Comparison of ENCODE assay signal across 9 mouse cellular contexts in genomic region chr12:106227563-106227840, GRCm38 (mm10).
A peak's percentile ranks its signal among the peaks of the same experiment; 100 is the strongest.
DNase-seq lines count a peak whose midpoint lies in the region; ATAC-seq and TF ChIP-seq lines count a peak whose summit lies in the region.
"Had no signal": no experiment of that assay in that cellular context is flagged by ENCODE, and none has a peak within 500 bp of the region (broad histone marks: within the 10 kb centered on the region; RNA-seq: fewer than 3 reads in every experiment).

No protein-coding gene starts in this region.

- no peaks in the 10 kb centered on the region for H3K27me3 ChIP-seq in intestine, embryonic 15.5 days (replicated peaks)
- no peaks in the 10 kb centered on the region for H3K27me3 ChIP-seq in intestine, postnatal 0 days (replicated peaks; ENCODE audit: control insufficient read depth, insufficient read depth, low read length)
- peaks cover 27% of the 10 kb centered on the region for H3K27me3 ChIP-seq in embryonic facial prominence, embryonic 13.5 days
- 0 out of 2 replicates have a peak, but pooled peaks cover 2% of the 10 kb centered on the region for H3K27me3 ChIP-seq in hindbrain, embryonic 12.5 days
- no peaks in the 10 kb centered on the region for H3K27me3 ChIP-seq in midbrain, embryonic 16.5 days (ENCODE audit: control insufficient read depth, insufficient read depth, low read depth, low read length)

- WGBS in intestine, embryonic 15.5 days, result 28% methylated on average over 8 of the region's 8 CpGs
- 32% methylated on average over 8 of the region's 8 CpGs for WGBS in intestine, postnatal 0 days
- 29% methylated on average over 8 of the region's 8 CpGs for WGBS in embryonic facial prominence, embryonic 13.5 days
- 28% methylated on average over 8 of the region's 8 CpGs for WGBS in hindbrain, embryonic 12.5 days
- 37% methylated on average over 8 of the region's 8 CpGs for WGBS in midbrain, embryonic 16.5 days

- ATAC-seq in intestine, embryonic 15.5 days, result no peak
- no peak for ATAC-seq in intestine, postnatal 0 days
- ATAC-seq in embryonic facial prominence, embryonic 13.5 days (ENCODE audit: insufficient number of reproducible peaks, insufficient read depth, low FRiP score, low TSS enrichment, low read depth), result no peak
- ATAC-seq in hindbrain, embryonic 12.5 days (ENCODE audit: low FRiP score), result no peak; the same call in 1 of the 2 replicates
- ATAC-seq in midbrain, embryonic 16.5 days, result no peak

- no peak overlapping the region for H3K9ac ChIP-seq in intestine, embryonic 15.5 days
- H3K9ac ChIP-seq in intestine, postnatal 0 days (ENCODE audit: low read depth, low read length), result no peak overlapping the region
- peak overlapping the region; percentile 27; the same call in 1 of the 2 replicates for H3K9ac ChIP-seq in embryonic facial prominence, embryonic 13.5 days
- 0 out of 2 replicates have a peak overlapping the region, but pooled peaks have one; percentile 39 for H3K9ac ChIP-seq in hindbrain, embryonic 12.5 days
- H3K9ac ChIP-seq in midbrain, embryonic 16.5 days (ENCODE audit: low read depth, low read length), result peak overlapping the region; percentile 27
- H3K9ac ChIP-seq: liver, embryonic 14.5 days had no signal

- no peak for TF ChIP-seq CTCF in intestine, postnatal 0 days (IDR thresholded peaks at IDR 0.05; ENCODE audit: low read depth)

- no peaks in the 10 kb centered on the region for H3K36me3 ChIP-seq in intestine, embryonic 15.5 days
- H3K36me3 ChIP-seq in intestine, postnatal 0 days (ENCODE audit: control insufficient read depth, insufficient read depth), result no peaks in the 10 kb centered on the region
- no peaks in the 10 kb centered on the region for H3K36me3 ChIP-seq in embryonic facial prominence, embryonic 13.5 days
- H3K36me3 ChIP-seq in hindbrain, embryonic 12.5 days, result no peaks in the 10 kb centered on the region
- H3K36me3 ChIP-seq in midbrain, embryonic 16.5 days (ENCODE audit: control insufficient read depth, insufficient read depth, low read length), result no peaks in the 10 kb centered on the region

- H3K9me3 ChIP-seq in intestine, embryonic 15.5 days, result no peaks in the 10 kb centered on the region
- no peaks in the 10 kb centered on the region for H3K9me3 ChIP-seq in intestine, postnatal 0 days (ENCODE audit: control insufficient read depth)
- no peaks in the 10 kb centered on the region for H3K9me3 ChIP-seq in embryonic facial prominence, embryonic 13.5 days
- no peaks in the 10 kb centered on the region for H3K9me3 ChIP-seq in hindbrain, embryonic 12.5 days (replicated peaks)
- H3K9me3 ChIP-seq in midbrain, embryonic 16.5 days (replicated peaks; ENCODE audit: control insufficient read depth, low read length, poor library complexity, severe bottlenecking), result no peaks in the 10 kb centered on the region

- no peak for DNase-seq in lung, postnatal 4 days
- DNase-seq in urinary bladder, postnatal 25 days (ENCODE audit: low spot score), result no peak
- DNase-seq: gastrocnemius, postnatal 14 days had no signal

- H3K4me3 ChIP-seq in intestine, embryonic 15.5 days (replicated peaks), result no peak overlapping the region
- H3K4me3 ChIP-seq in intestine, postnatal 0 days (ENCODE audit: low read depth, low read length), result no peak overlapping the region
- H3K4me3 ChIP-seq in embryonic facial prominence, embryonic 13.5 days, result peak overlapping the region; percentile 16
- H3K4me3 ChIP-seq in hindbrain, embryonic 12.5 days, result no peak overlapping the region
- H3K4me3 ChIP-seq in midbrain, embryonic 16.5 days (ENCODE audit: low read depth, low read length), result no peak overlapping the region

- H3K4me2 ChIP-seq in intestine, embryonic 15.5 days (replicated peaks), result peak overlapping the region; percentile 24; the same call in 1 of the 2 replicates
- no peak overlapping the region for H3K4me2 ChIP-seq in intestine, postnatal 0 days (replicated peaks; ENCODE audit: low read depth)
- H3K4me2 ChIP-seq in embryonic facial prominence, embryonic 13.5 days, result peak overlapping the region; percentile 53
- H3K4me2 ChIP-seq in hindbrain, embryonic 12.5 days (replicated peaks), result peak overlapping the region; percentile 37
- H3K4me2 ChIP-seq in midbrain, embryonic 16.5 days (ENCODE audit: low read length), result peak overlapping the region; percentile 46

- peaks cover 7% of the 10 kb centered on the region for H3K4me1 ChIP-seq in intestine, embryonic 15.5 days (replicated peaks)
- H3K4me1 ChIP-seq in intestine, postnatal 0 days (replicated peaks; ENCODE audit: control insufficient read depth, insufficient read depth, low read length), result no peaks in the 10 kb centered on the region
- H3K4me1 ChIP-seq in embryonic facial prominence, embryonic 13.5 days, result peaks cover 19% of the 10 kb centered on the region
- H3K4me1 ChIP-seq in hindbrain, embryonic 12.5 days, result peaks cover 22% of the 10 kb centered on the region
- H3K4me1 ChIP-seq in midbrain, embryonic 16.5 days (ENCODE audit: control insufficient read depth, insufficient read depth, low read length), result peaks cover 28% of the 10 kb centered on the region

- H3K27ac ChIP-seq in intestine, embryonic 15.5 days, result no peak overlapping the region
- H3K27ac ChIP-seq in intestine, postnatal 0 days (ENCODE audit: low read depth, low read length), result no peak overlapping the region
- no peak overlapping the region for H3K27ac ChIP-seq in embryonic facial prominence, embryonic 13.5 days
- peak overlapping the region; percentile 53; the same call in 1 of the 2 replicates for H3K27ac ChIP-seq in hindbrain, embryonic 12.5 days
- H3K27ac ChIP-seq in midbrain, embryonic 16.5 days (ENCODE audit: low read length), result peak overlapping the region; percentile 59
- H3K27ac ChIP-seq: liver, embryonic 14.5 days had no signal

Comparison
In these comparisons a context has a peak if more than half of its experiments do, and no peak if none do; other contexts are left out.
1. H3K27ac ChIP-seq: peak in hindbrain, embryonic 12.5 days (single experiment) and midbrain, embryonic 16.5 days (single experiment); none in intestine, embryonic 15.5 days (single experiment), intestine, postnatal 0 days (single experiment) and embryonic facial prominence, embryonic 13.5 days (single experiment).
2. H3K9ac ChIP-seq: peak in embryonic facial prominence, embryonic 13.5 days (single experiment), hindbrain, embryonic 12.5 days (single experiment) and midbrain, embryonic 16.5 days (single experiment); none in intestine, embryonic 15.5 days (single experiment) and intestine, postnatal 0 days (single experiment).